Mouse (Mus musculus) heart, adult 2 months (tissue): Measurements from ENCODE around the gene Frem1.

Experiments used
- CTCF ChIP-seq: fragments of 200-600 bp; IDR thresholded peaks from 2 replicates; pipeline ENCODE4 v1.8.1; 2022; ENCODE audit warnings: antibody characterized with exemption, mild to moderate bottlenecking, moderate library complexity
- EP300 ChIP-seq: fragments of 200-500 bp; IDR thresholded peaks from 2 replicates; pipeline ENCODE4 v1.6.1; 2011; ENCODE audit warnings: low read depth, low read length, control low read depth; ENCODE audit not compliant: insufficient read depth
- POLR2A ChIP-seq: fragments of 200-500 bp; IDR thresholded peaks from 2 replicates; pipeline ENCODE4 v1.6.1; 2011; ENCODE audit warnings: mild to moderate bottlenecking, low read depth, low read length, control low read depth; ENCODE audit not compliant: insufficient read depth

GRCm38 (mm10) chr4:82970901-82971648, 81.1 kb downstream of the Frem1 start:
- TF ChIP-seq CTCF (no peak), POLR2A (no peak), EP300 (no peak)
